Comparison of ENCODE assay signal across 8 mouse cellular contexts in the genomic region with DNA sequence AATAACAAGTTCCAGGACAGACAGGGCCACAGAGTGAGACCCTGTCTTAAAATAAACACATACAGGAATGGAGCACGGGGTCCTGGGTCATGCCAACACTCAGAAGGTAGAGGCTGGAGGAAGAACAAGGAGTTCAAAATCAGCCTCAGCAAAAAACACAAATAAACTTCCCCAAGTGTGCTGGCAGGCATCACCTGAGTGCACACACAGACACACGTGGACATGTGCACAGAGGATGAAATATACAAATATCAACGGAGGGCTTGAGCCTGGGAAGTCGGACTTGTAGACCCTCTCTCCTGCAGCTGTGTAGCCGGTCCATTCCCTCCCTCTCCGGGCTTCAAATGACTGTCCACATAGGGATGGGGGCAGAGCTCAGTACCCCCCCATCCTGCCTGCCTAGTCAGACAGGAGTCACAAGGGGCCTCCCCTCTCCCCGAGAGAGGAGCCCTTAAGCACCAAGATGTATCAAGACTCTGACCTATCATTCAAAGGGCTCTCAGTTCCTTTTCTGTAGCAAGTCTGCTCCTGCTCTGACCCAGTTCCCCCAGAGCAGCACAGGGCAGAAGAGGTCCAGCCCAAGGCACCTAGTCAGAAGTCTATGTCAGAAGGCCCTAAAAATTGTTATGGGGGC. TPM values are rescaled to one million over a fixed set of nuclear protein-coding genes. Genes with fewer than 3 reads are reported as not detected.
DNase-seq lines count a peak whose midpoint lies in the region; ATAC-seq and TF ChIP-seq lines count a peak whose summit lies in the region.

No protein-coding gene starts in this region.

- peak overlapping the region; percentile 46 for H3K9ac ChIP-seq in heart, adult 2 months (ENCODE audit: low read depth, low read length)
- peak overlapping the region; percentile 67 for H3K9ac ChIP-seq in forebrain, embryonic 11.5 days (ENCODE audit: low read length)
- peak overlapping the region; percentile 98 for H3K9ac ChIP-seq in liver, embryonic 13.5 days

- peak; percentile 34 to 37 for DNase-seq in heart, adult 2 months
- no peak for DNase-seq in heart, postnatal 36 days
- peak; percentile 84 for DNase-seq in A20 (ENCODE audit: low read depth, low spot score)
- no peak for DNase-seq in forebrain, embryonic 11.5 days (ENCODE audit: low spot score)
- DNase-seq in liver, embryonic 13.5 days: no peak
- no peak for DNase-seq in right cerebral cortex, postnatal 4 days
- no peak for DNase-seq in left cerebral cortex, adult 18-20 months (ENCODE audit: low spot score in 2 of 2)
- DNase-seq in adrenal gland, postnatal 14 days: no peak

- ATAC-seq in forebrain, embryonic 11.5 days (replicated peaks; ENCODE audit: low FRiP score): no peak
- no peak for ATAC-seq in liver, embryonic 13.5 days (ENCODE audit: low read depth)

- H3K9me3 ChIP-seq in forebrain, embryonic 11.5 days (ENCODE audit: control insufficient read depth, low read length): no peaks in the 10 kb centered on the region
- no peaks in the 10 kb centered on the region for H3K9me3 ChIP-seq in liver, embryonic 13.5 days (replicated peaks)

- peaks cover 7% of the 10 kb centered on the region for H3K79me2 ChIP-seq in heart, adult 2 months (replicated peaks; ENCODE audit: control insufficient read depth, insufficient read depth, low read length)

- H3K27me3 ChIP-seq in heart, adult 2 months (ENCODE audit: control insufficient read depth, insufficient read depth, low read length): no peaks in the 10 kb centered on the region
- H3K27me3 ChIP-seq in forebrain, embryonic 11.5 days (ENCODE audit: control insufficient read depth, insufficient read depth, low read length): no peaks in the 10 kb centered on the region
- peaks cover 13% of the 10 kb centered on the region for H3K27me3 ChIP-seq in liver, embryonic 13.5 days

- no peak for TF ChIP-seq CTCF in heart, adult 2 months (IDR thresholded peaks at IDR 0.05)

- intact Hi-C loops in heart, adult 2 months (cut with DNase I): loop anchor here (5.0 kb wide), 1 partner anchor 39 kb away; the partner anchor contains the start of gene Hps6
- intact Hi-C loops in heart, postnatal 36 days (cut with DNase I): no loop called here

- peak overlapping the region; percentile 19; the same call in 1 of the 2 replicates for H3K4me3 ChIP-seq in heart, adult 2 months
- H3K4me3 ChIP-seq in forebrain, embryonic 11.5 days (ENCODE audit: low read depth, low read length): peak overlapping the region; percentile 95
- H3K4me3 ChIP-seq in liver, embryonic 13.5 days (replicated peaks): peak overlapping the region; percentile 88

- H3K4me1 ChIP-seq in heart, adult 2 months (ENCODE audit: control insufficient read depth, insufficient read depth, low read length): peaks cover 35% of the 10 kb centered on the region
- peaks cover 48% of the 10 kb centered on the region for H3K4me1 ChIP-seq in forebrain, embryonic 11.5 days (replicated peaks; ENCODE audit: control insufficient read depth, insufficient read depth, low read length)
- peaks cover 91% of the 10 kb centered on the region for H3K4me1 ChIP-seq in liver, embryonic 13.5 days (replicated peaks)

- WGBS in heart, adult 2 months: 21% methylated on average over 7 of the region's 7 CpGs
- 16% methylated on average over 7 of the region's 7 CpGs for WGBS in forebrain, embryonic 11.5 days
- 46% methylated on average over 7 of the region's 7 CpGs for WGBS in liver, embryonic 13.5 days (ENCODE audit: insufficient replicate concordance)

- no peak for TF ChIP-seq EP300 in heart, adult 2 months (IDR thresholded peaks at IDR 0.05; ENCODE audit: insufficient read depth, low read depth, low read length)

- peaks cover 13% of the 10 kb centered on the region for H3K36me3 ChIP-seq in heart, adult 2 months (ENCODE audit: control insufficient read depth, insufficient read depth, low read length)
- H3K36me3 ChIP-seq in forebrain, embryonic 11.5 days (ENCODE audit: control insufficient read depth, insufficient read depth, low read length): peaks cover 4% of the 10 kb centered on the region
- H3K36me3 ChIP-seq in liver, embryonic 13.5 days: peaks cover 3% of the 10 kb centered on the region

- peak overlapping the region; percentile 65 for H3K27ac ChIP-seq in heart, adult 2 months
- peak overlapping the region; percentile 99 for H3K27ac ChIP-seq in forebrain, embryonic 11.5 days (ENCODE audit: low read depth, low read length)
- H3K27ac ChIP-seq in liver, embryonic 13.5 days: peak overlapping the region; percentile 96

- peak overlapping the region; percentile 78 for H3K4me2 ChIP-seq in forebrain, embryonic 11.5 days (ENCODE audit: low read depth, low read length, severe bottlenecking)
- peak overlapping the region; percentile 99 for H3K4me2 ChIP-seq in liver, embryonic 13.5 days

- no peak for TF ChIP-seq POLR2A in heart, adult 2 months (IDR thresholded peaks at IDR 0.05; ENCODE audit: insufficient read depth, low read depth, low read length)

RNA-seq across cellular contexts. Expression of gene Pprc1, which starts 3.3 kb away (rescaled TPM):
- total RNA-seq in heart, adult 2 months (2021): 10 to 100 TPM; 15.0 to 18.3 TPM
- 11.7 and 15.4 TPM in 2 replicates for polyA plus RNA-seq in heart, adult 2 months (2012; rRNA removed)
- 10 to 100 TPM; 16.1 to 16.4 TPM for total RNA-seq in heart, postnatal 36 days (2021)
- 60.7 and 61.3 TPM in 2 replicates for polyA plus RNA-seq in forebrain, embryonic 11.5 days (2014; fragmentation: Nextera tagmentation; extraction: Ambion mirVana)
- polyA plus RNA-seq in liver, embryonic 13.5 days (2015; fragmentation: Nextera tagmentation; extraction: Ambion mirVana): 19.5 and 23.8 TPM in 2 replicates
- total RNA-seq in left cerebral cortex, adult 18-20 months (2021): 10 to 100 TPM; 26.1 to 33.3 TPM
- total RNA-seq in adrenal gland, postnatal 14 days (2021): 32.9 and 33.8 TPM in 2 replicates

RNA-seq across cellular contexts. Expression of gene Ldb1, which starts 3.6 kb away (rescaled TPM):
- 10 to 100 TPM; 39.2 to 46.3 TPM for total RNA-seq in heart, adult 2 months (2021)
- 94.1 and 96.3 TPM in 2 replicates for polyA plus RNA-seq in heart, adult 2 months (2012; rRNA removed)
- total RNA-seq in heart, postnatal 36 days (2021): 10 to 100 TPM; 38.4 to 52.4 TPM
- polyA plus RNA-seq in forebrain, embryonic 11.5 days (2014; fragmentation: Nextera tagmentation; extraction: Ambion mirVana): 104 and 108 TPM in 2 replicates
- 31.9 and 34.9 TPM in 2 replicates for polyA plus RNA-seq in liver, embryonic 13.5 days (2015; fragmentation: Nextera tagmentation; extraction: Ambion mirVana)
- total RNA-seq in left cerebral cortex, adult 18-20 months (2021): 100 to 1,000 TPM; 113 to 123 TPM
- 63.1 and 82.7 TPM in 2 replicates for total RNA-seq in adrenal gland, postnatal 14 days (2021)

RNA-seq across cellular contexts. Expression of gene Nolc1, which starts 34.2 kb away (rescaled TPM):
- total RNA-seq in heart, adult 2 months (2021): 10 to 100 TPM; 19.1 to 21.1 TPM
- 6.5 and 7.8 TPM in 2 replicates for polyA plus RNA-seq in heart, adult 2 months (2012; rRNA removed)
- total RNA-seq in heart, postnatal 36 days (2021): 10 to 100 TPM; 14.4 to 19.8 TPM
- 132 and 133 TPM in 2 replicates for polyA plus RNA-seq in forebrain, embryonic 11.5 days (2014; fragmentation: Nextera tagmentation; extraction: Ambion mirVana)
- 105 and 118 TPM in 2 replicates for polyA plus RNA-seq in liver, embryonic 13.5 days (2015; fragmentation: Nextera tagmentation; extraction: Ambion mirVana)
- 10 to 100 TPM; 47.0 to 50.2 TPM for total RNA-seq in left cerebral cortex, adult 18-20 months (2021)
- total RNA-seq in adrenal gland, postnatal 14 days (2021): 59.2 and 62.9 TPM in 2 replicates

RNA-seq across cellular contexts. Expression of gene Hps6, which starts 38.1 kb away (rescaled TPM):
- total RNA-seq in heart, adult 2 months (2021): 1 to 10 TPM; 5.2 to 5.6 TPM
- polyA plus RNA-seq in heart, adult 2 months (2012; rRNA removed): 3.6 and 4.0 TPM in 2 replicates
- total RNA-seq in heart, postnatal 36 days (2021): 1 to 10 TPM; 6.1 to 6.3 TPM
- polyA plus RNA-seq in forebrain, embryonic 11.5 days (2014; fragmentation: Nextera tagmentation; extraction: Ambion mirVana): 2.5 and 3.7 TPM in 2 replicates
- 2.7 and 2.9 TPM in 2 replicates for polyA plus RNA-seq in liver, embryonic 13.5 days (2015; fragmentation: Nextera tagmentation; extraction: Ambion mirVana)
- 1 to 10 TPM; 7.8 to 8.4 TPM for total RNA-seq in left cerebral cortex, adult 18-20 months (2021)
- total RNA-seq in adrenal gland, postnatal 14 days (2021): 10.7 and 11.3 TPM in 2 replicates

RNA-seq across cellular contexts. Expression of gene Armh3, which starts 43.1 kb away (rescaled TPM):
- 10 to 100 TPM; 13.9 to 14.6 TPM for total RNA-seq in heart, adult 2 months (2021)
- polyA plus RNA-seq in heart, adult 2 months (2012; rRNA removed): 14.2 and 21.6 TPM in 2 replicates
- total RNA-seq in heart, postnatal 36 days (2021): 10 to 100 TPM; 15.5 to 15.8 TPM
- polyA plus RNA-seq in forebrain, embryonic 11.5 days (2014; fragmentation: Nextera tagmentation; extraction: Ambion mirVana): 17.2 and 19.4 TPM in 2 replicates
- 4.3 and 5.6 TPM in 2 replicates for polyA plus RNA-seq in liver, embryonic 13.5 days (2015; fragmentation: Nextera tagmentation; extraction: Ambion mirVana)
- total RNA-seq in left cerebral cortex, adult 18-20 months (2021): 10 to 100 TPM; 17.5 to 20.2 TPM
- total RNA-seq in adrenal gland, postnatal 14 days (2021): 15.3 and 17.0 TPM in 2 replicates

Comparison
In these comparisons a context has a peak if more than half of its experiments do, and no peak if none do; other contexts are left out.
1. DNase-seq: peak in heart, adult 2 months (2 of 2) and A20 (single experiment); none in heart, postnatal 36 days (0 of 2), forebrain, embryonic 11.5 days (single experiment), liver, embryonic 13.5 days (single experiment), right cerebral cortex, postnatal 4 days (single experiment), left cerebral cortex, adult 18-20 months (0 of 2) and adrenal gland, postnatal 14 days (single experiment).
2. H3K4me3 ChIP-seq: peak in every context shown above with its lines; median percentile 95 in forebrain, embryonic 11.5 days; 88 in liver, embryonic 13.5 days; 19 in heart, adult 2 months.
3. H3K9ac ChIP-seq: peak in every context shown above with its lines; median percentile 98 in liver, embryonic 13.5 days; 67 in forebrain, embryonic 11.5 days; 46 in heart, adult 2 months.
4. Peak in every context shown above with its lines, with median percentiles within 50 percentile points of each other: H3K27ac ChIP-seq.